Comparison of ENCODE assay signal across 14 mouse cellular contexts in genomic region chr10:70168396-70168795, GRCm38 (mm10). TPM values are rescaled to one million over a fixed set of nuclear protein-coding genes. Genes with fewer than 3 reads are reported as not detected.
DNase-seq lines count a peak whose midpoint lies in the region; ATAC-seq and TF ChIP-seq lines count a peak whose summit lies in the region.
"Had no signal": no experiment of that assay in that cellular context is flagged by ENCODE, and none has a peak within 500 bp of the region (broad histone marks: within the 10 kb centered on the region; RNA-seq: fewer than 3 reads in every experiment).

No protein-coding gene starts in this region.

- 47% methylated on average over 13 of the region's 13 CpGs for WGBS in kidney, postnatal 0 days
- 53% methylated on average over 13 of the region's 13 CpGs for WGBS in embryonic facial prominence, embryonic 12.5 days
- 82% methylated on average over 13 of the region's 13 CpGs for WGBS in hindbrain, embryonic 15.5 days

- ATAC-seq in kidney, postnatal 0 days (replicated peaks; ENCODE audit: low FRiP score, low read depth), result no peak; the same call in 1 of the 2 replicates
- no peak for ATAC-seq in embryonic facial prominence, embryonic 12.5 days (ENCODE audit: insufficient number of reproducible peaks, insufficient read depth, low FRiP score, low TSS enrichment)
- ATAC-seq in hindbrain, embryonic 15.5 days (ENCODE audit: low FRiP score, low read depth), result no peak

- intact Hi-C loops in gastrocnemius, adult 2 months (cut with DNase I), result no loop called here
- intact Hi-C loops in gastrocnemius, postnatal 14 days (cut with DNase I; ENCODE audit: low total_unique reads), result no loop called here

- H3K9ac ChIP-seq in kidney, postnatal 0 days (ENCODE audit: low read depth, low read length), result no peak overlapping the region
- H3K9ac ChIP-seq in embryonic facial prominence, embryonic 12.5 days, result no peak overlapping the region
- no peak overlapping the region for H3K9ac ChIP-seq in hindbrain, embryonic 15.5 days

- H3K4me1 ChIP-seq in kidney, postnatal 0 days (replicated peaks; ENCODE audit: insufficient read depth, low read length), result no peaks in the 10 kb centered on the region; the same call in 1 of the 2 replicates
- H3K4me1 ChIP-seq in embryonic facial prominence, embryonic 12.5 days, result peaks cover 24% of the 10 kb centered on the region
- peaks cover 23% of the 10 kb centered on the region for H3K4me1 ChIP-seq in hindbrain, embryonic 15.5 days (replicated peaks)

- peaks cover 25% of the 10 kb centered on the region; the same call in 1 of the 2 replicates for H3K36me3 ChIP-seq in kidney, postnatal 0 days (ENCODE audit: insufficient read depth, low read length)
- H3K36me3 ChIP-seq in embryonic facial prominence, embryonic 12.5 days, result peaks cover 33% of the 10 kb centered on the region
- H3K36me3 ChIP-seq in hindbrain, embryonic 15.5 days, result 0 out of 2 replicates have a peak, but pooled peaks cover 6% of the 10 kb centered on the region

- peak overlapping the region; percentile 93 for H3K27ac ChIP-seq in gastrocnemius, adult 2 months
- no peak overlapping the region for H3K27ac ChIP-seq in kidney, postnatal 0 days
- H3K27ac ChIP-seq in embryonic facial prominence, embryonic 12.5 days, result no peak overlapping the region; the same call in 1 of the 2 replicates
- H3K27ac ChIP-seq in hindbrain, embryonic 15.5 days (replicated peaks), result peak overlapping the region; percentile 22; the same call in 1 of the 2 replicates

- TF ChIP-seq CTCF in gastrocnemius, adult 2 months (IDR thresholded peaks at IDR 0.05), result no peak
- TF ChIP-seq CTCF in kidney, postnatal 0 days (IDR thresholded peaks at IDR 0.05; ENCODE audit: low read depth), result no peak

- no peaks in the 10 kb centered on the region for H3K9me3 ChIP-seq in kidney, postnatal 0 days (replicated peaks; ENCODE audit: low read length)
- no peaks in the 10 kb centered on the region for H3K9me3 ChIP-seq in embryonic facial prominence, embryonic 12.5 days
- no peaks in the 10 kb centered on the region for H3K9me3 ChIP-seq in hindbrain, embryonic 15.5 days

- peak; percentile 74 for DNase-seq in gastrocnemius, adult 2 months
- DNase-seq in gastrocnemius, postnatal 14 days, result no peak
- peak; percentile 68 for DNase-seq in kidney, postnatal 0 days (ENCODE audit: low spot score)
- no peak for DNase-seq in kidney, adult 8-10 months
- no peak for DNase-seq in spleen, postnatal 36 days (ENCODE audit: low spot score in 2 of 2)
- DNase-seq in ovary, postnatal 10 days (ENCODE audit: low spot score), result no peak
- DNase-seq: adrenal gland, adult 2 months; cerebellum, postnatal 25 days; left cerebral cortex, postnatal 4 days; lung, postnatal 10 days; thymus, postnatal 36 days had no signal

- H3K4me2 ChIP-seq in kidney, postnatal 0 days (ENCODE audit: low read length), result no peak overlapping the region
- 0 out of 2 replicates have a peak overlapping the region, but pooled peaks have one; percentile 7 for H3K4me2 ChIP-seq in embryonic facial prominence, embryonic 12.5 days (replicated peaks)
- no peak overlapping the region for H3K4me2 ChIP-seq in hindbrain, embryonic 15.5 days

- H3K27me3 ChIP-seq in kidney, postnatal 0 days (ENCODE audit: insufficient read depth, low read length), result no peaks in the 10 kb centered on the region
- H3K27me3 ChIP-seq in embryonic facial prominence, embryonic 12.5 days, result no peaks in the 10 kb centered on the region
- H3K27me3 ChIP-seq in hindbrain, embryonic 15.5 days, result no peaks in the 10 kb centered on the region

- peak overlapping the region; percentile 59 for H3K4me3 ChIP-seq in gastrocnemius, adult 2 months
- no peak overlapping the region for H3K4me3 ChIP-seq in kidney, postnatal 0 days (replicated peaks; ENCODE audit: low read depth, low read length)
- no peak overlapping the region for H3K4me3 ChIP-seq in embryonic facial prominence, embryonic 12.5 days
- no peak overlapping the region for H3K4me3 ChIP-seq in hindbrain, embryonic 15.5 days

RNA-seq across cellular contexts. Expression of gene Mrln, which starts 36.1 kb away (rescaled TPM):
- 100 to 1,000 TPM; 201 to 276 TPM for total RNA-seq in gastrocnemius, adult 2 months (2021)
- total RNA-seq in gastrocnemius, postnatal 14 days (2021), result 100 to 1,000 TPM in 1 of 2 experiments, 10 to 100 TPM in 1; 97.0 to 105 TPM
- polyA plus RNA-seq in kidney, postnatal 0 days (2015; fragmentation: Nextera tagmentation; extraction: Ambion mirVana), result 6.0 and 9.8 TPM in 2 replicates
- 6.2 and 12.7 TPM in 2 replicates for polyA plus RNA-seq in embryonic facial prominence, embryonic 12.5 days (2016; fragmentation: Nextera tagmentation; extraction: Ambion mirVana)
- 1.8 and 2.0 TPM in 2 replicates for polyA plus RNA-seq in hindbrain, embryonic 15.5 days (2015; fragmentation: Nextera tagmentation; extraction: Ambion mirVana)
- polyA plus RNA-seq: adrenal gland, adult 2 months; large intestine, adult 2 months had no signal

Comparison
In these comparisons a context has a peak if more than half of its experiments do, and no peak if none do; other contexts are left out.
1. DNase-seq: peak in gastrocnemius, adult 2 months (single experiment) and kidney, postnatal 0 days (single experiment); none in gastrocnemius, postnatal 14 days (single experiment), kidney, adult 8-10 months (0 of 2), spleen, postnatal 36 days (0 of 2) and ovary, postnatal 10 days (single experiment).
2. H3K27ac ChIP-seq: peak in gastrocnemius, adult 2 months (single experiment) and hindbrain, embryonic 15.5 days (single experiment); none in kidney, postnatal 0 days (single experiment) and embryonic facial prominence, embryonic 12.5 days (single experiment).